Mouse (Mus musculus): ENCODE measurements around the gene Irgm1. TPM values are rescaled to one million over a fixed set of nuclear protein-coding genes. Genes with fewer than 3 reads are reported as not detected.
"Not testable (repeated sequence)": the region's sequence is repeated elsewhere in the genome, so short reads cannot be mapped to it uniquely, and the experiment has no call there.

Irgm1 gene
- polyA plus RNA-seq, 1 experiment from 2014 or later: 16.3 TPM

- peaks cover 28% of the 10 kb centered on the region for H3K27me3 ChIP-seq (replicated peaks)
- H3K4me1 ChIP-seq: peaks cover 44% of the 10 kb centered on the region
- peak overlapping the region; percentile 74 for H3K4me3 ChIP-seq
- ATAC-seq: peak; percentile 14
- WGBS (ENCODE audit: insufficient replicate concordance): 8% methylated on average over 23 of the region's 23 CpGs
- peak overlapping the region; percentile 64 for H3K9ac ChIP-seq
- no peaks in the 10 kb centered on the region for H3K9me3 ChIP-seq (replicated peaks)
- H3K4me2 ChIP-seq: peak overlapping the region; percentile 96
- no peak overlapping the region for H3K27ac ChIP-seq
- no peaks in the 10 kb centered on the region for H3K36me3 ChIP-seq
These were observed 18.6 kb downstream of the Irgm1 start for GRCm38 (mm10) chr11:48852624-48853473.

- no peaks in the 10 kb centered on the region for H3K36me3 ChIP-seq
- ATAC-seq: no peak
- peaks cover 39% of the 10 kb centered on the region for H3K4me1 ChIP-seq
- H3K4me3 ChIP-seq: peak overlapping the region; percentile 74
- peak overlapping the region; percentile 96 for H3K4me2 ChIP-seq
- no peak overlapping the region for H3K27ac ChIP-seq
- WGBS (ENCODE audit: insufficient replicate concordance): 73% methylated on average over 4 of the region's 4 CpGs
- H3K9me3 ChIP-seq (replicated peaks): no peaks in the 10 kb centered on the region
- H3K27me3 ChIP-seq (replicated peaks): peaks cover 30% of the 10 kb centered on the region
- no peak overlapping the region for H3K9ac ChIP-seq
These were observed 19.3 kb downstream of the Irgm1 start for GRCm38 (mm10) chr11:48852190-48852589.

DNA sequence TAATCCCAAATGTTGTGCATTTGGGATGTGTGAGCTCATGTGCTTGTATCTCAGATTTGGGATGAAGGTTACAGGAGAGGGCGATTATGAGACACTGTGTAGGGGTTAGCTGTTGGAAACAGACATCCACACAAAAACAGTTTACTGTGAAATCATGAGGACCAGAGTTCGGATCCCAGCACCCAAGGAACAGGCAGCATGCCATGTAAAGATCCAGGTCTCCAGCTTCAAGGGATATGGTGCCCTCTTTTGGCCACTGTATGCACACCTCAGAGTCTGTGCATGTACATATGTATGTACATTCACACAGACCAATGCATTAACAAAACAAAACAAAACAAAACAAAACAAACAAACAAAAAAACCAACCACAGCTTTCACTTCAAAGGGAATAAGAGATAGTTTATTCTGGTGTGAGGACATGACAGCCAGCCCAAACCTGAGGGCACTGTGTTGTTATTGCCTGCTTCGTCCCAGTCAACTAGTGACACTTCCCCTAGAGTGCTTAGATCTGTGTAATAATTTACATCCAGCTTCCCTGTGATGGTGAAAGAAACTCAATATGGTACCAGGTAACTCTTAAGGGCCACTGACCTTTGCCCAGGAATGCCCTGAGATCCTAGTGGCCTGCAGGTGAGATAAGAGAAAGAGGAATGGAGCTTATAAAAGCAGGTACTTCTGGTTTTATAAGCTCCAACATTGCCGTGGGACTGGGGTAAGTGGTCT is 20.1 kb downstream of the Irgm1 start:
- Histone ChIP-seq H3K27ac (no peak overlapping the region), H3K27me3 (replicated peaks) (peaks cover 30% of the 10 kb centered on the region), H3K4me3 (no peak overlapping the region), H3K4me1 (peaks cover 35% of the 10 kb centered on the region), H3K36me3 (no peaks in the 10 kb centered on the region), H3K9ac (no peak overlapping the region), H3K9me3 (replicated peaks) (no peaks in the 10 kb centered on the region), H3K4me2 (no peak overlapping the region)
- 72% methylated on average over 4 of the region's 4 CpGs for WGBS (ENCODE audit: insufficient replicate concordance)
- ATAC-seq: no peak

DNA sequence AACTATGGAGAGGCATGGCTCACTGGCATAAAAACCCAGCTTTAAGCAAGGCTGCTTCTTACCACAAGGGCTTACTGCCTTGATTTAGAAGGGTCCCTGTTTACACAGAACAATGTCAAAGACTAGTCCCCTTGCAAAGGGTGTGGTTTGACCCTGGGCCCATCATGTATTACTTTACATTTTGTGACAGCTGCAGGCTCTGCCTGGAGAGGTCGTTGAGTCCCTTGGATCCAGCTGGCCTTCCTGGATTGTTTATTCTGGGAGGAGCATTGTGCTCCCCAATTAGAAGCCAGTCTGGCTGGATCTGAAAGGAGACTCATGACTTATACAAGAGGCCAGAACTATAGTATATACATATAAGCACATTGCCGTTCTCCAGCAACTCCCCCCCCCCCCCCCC is 21.2 kb downstream of the Irgm1 start:
- ATAC-seq: no peak
- H3K4me3 ChIP-seq: no peak overlapping the region
- no peak overlapping the region for H3K4me2 ChIP-seq
- H3K27ac ChIP-seq: no peak overlapping the region
- H3K9me3 ChIP-seq (replicated peaks): no peaks in the 10 kb centered on the region
- no peaks in the 10 kb centered on the region for H3K36me3 ChIP-seq
- H3K9ac ChIP-seq: no peak overlapping the region
- 53% methylated on average over 2 of the region's 2 CpGs for WGBS (ENCODE audit: insufficient replicate concordance)
- peaks cover 29% of the 10 kb centered on the region for H3K4me1 ChIP-seq
- peaks cover 34% of the 10 kb centered on the region for H3K27me3 ChIP-seq (replicated peaks)

DNA sequence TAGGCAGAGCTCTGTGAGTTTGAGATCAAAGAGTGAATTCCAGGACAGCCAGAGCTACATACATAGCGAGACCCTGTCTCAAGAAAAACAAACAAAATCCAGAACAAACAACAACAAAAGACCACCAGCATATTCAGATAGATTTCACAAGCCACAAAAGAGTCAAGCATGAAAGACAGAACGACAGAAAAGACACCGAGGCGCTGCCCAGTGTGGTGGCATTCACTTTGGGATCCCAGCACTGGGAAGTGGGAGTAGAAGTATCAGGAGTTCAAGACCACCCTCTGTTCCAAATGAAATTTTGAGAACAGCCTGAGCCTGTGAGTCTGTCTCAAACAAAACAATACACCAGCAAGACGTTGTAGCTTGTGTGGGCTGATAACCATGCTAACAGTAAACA is 24.6 kb downstream of the Irgm1 start:
- Histone ChIP-seq H3K9ac (no peak overlapping the region), H3K4me3 (no peak overlapping the region), H3K27me3 (replicated peaks) (peaks cover 38% of the 10 kb centered on the region), H3K4me2 (no peak overlapping the region), H3K36me3 (no peaks in the 10 kb centered on the region), H3K4me1 (peaks cover 3% of the 10 kb centered on the region; the same call in 1 of the 2 replicates), H3K27ac (no peak overlapping the region), H3K9me3 (replicated peaks) (no peaks in the 10 kb centered on the region)
- no peak for ATAC-seq
- WGBS (ENCODE audit: insufficient replicate concordance): 50% methylated on average over 5 of the region's 5 CpGs

DNA sequence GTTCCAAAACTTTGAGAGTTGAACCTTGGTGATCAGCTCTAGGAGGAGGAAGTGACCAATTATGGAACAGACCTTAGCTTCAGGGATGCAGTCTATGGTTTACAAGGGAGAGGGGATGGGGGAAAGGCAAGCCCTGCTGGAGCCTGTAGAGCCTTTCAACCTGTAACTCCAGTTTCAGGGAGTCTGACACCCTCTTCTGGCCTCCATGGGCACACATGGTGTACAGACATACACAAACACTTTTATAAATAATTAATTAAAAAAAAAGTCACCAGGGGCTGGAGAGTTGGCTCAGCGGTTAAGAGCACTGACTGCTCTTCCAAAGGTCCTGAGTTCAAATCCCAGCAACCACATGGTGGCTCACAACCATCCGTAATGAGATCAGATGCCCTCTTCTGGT is 25.1 kb downstream of the Irgm1 start:
- peaks cover 38% of the 10 kb centered on the region for H3K27me3 ChIP-seq (replicated peaks)
- 63% methylated on average over 2 of the region's 2 CpGs for WGBS (ENCODE audit: insufficient replicate concordance)
- not testable (repeated sequence) for H3K36me3 ChIP-seq; ATAC-seq; H3K4me3 ChIP-seq; H3K9me3 ChIP-seq (replicated peaks); H3K4me2 ChIP-seq; H3K9ac ChIP-seq; H3K27ac ChIP-seq; H3K4me1 ChIP-seq

GRCm38 (mm10) chr11:48845244-48845815 is 26.2 kb downstream of the Irgm1 start:
- no peaks in the 10 kb centered on the region for H3K9me3 ChIP-seq (replicated peaks)
- peaks cover 34% of the 10 kb centered on the region for H3K27me3 ChIP-seq (replicated peaks)
- no peaks in the 10 kb centered on the region for H3K36me3 ChIP-seq
- H3K4me1 ChIP-seq: peaks cover 3% of the 10 kb centered on the region; the same call in 1 of the 2 replicates
- H3K4me2 ChIP-seq: no peak overlapping the region
- 38% methylated on average over 13 of the region's 13 CpGs for WGBS (ENCODE audit: insufficient replicate concordance)
- ATAC-seq: no peak
- no peak overlapping the region for H3K27ac ChIP-seq
- H3K4me3 ChIP-seq: no peak overlapping the region
- H3K9ac ChIP-seq: no peak overlapping the region

DNA sequence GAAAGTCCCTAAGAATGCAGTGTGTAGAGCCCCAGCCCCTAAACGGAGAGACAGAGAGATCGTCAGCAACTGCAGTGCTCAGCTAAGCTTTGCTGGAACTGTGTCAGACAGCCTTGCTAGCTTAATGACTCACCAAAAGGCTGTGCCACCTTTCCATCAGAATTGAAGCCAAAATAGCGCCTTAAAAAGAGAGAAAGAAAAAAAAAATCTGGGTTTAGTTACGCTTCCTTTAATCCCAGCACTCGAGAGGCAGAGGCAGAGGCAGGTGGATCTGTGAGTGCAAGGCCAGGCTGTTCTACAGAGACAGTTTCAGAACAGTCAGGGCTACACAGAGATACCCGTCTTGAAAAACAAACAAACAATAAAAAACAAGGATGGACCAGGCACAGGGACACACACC is 27.2 kb downstream of the Irgm1 start:
- no peak for ATAC-seq
- H3K4me2 ChIP-seq: no peak overlapping the region
- WGBS (ENCODE audit: insufficient replicate concordance): 63% methylated on average over 6 of the region's 6 CpGs

DNA sequence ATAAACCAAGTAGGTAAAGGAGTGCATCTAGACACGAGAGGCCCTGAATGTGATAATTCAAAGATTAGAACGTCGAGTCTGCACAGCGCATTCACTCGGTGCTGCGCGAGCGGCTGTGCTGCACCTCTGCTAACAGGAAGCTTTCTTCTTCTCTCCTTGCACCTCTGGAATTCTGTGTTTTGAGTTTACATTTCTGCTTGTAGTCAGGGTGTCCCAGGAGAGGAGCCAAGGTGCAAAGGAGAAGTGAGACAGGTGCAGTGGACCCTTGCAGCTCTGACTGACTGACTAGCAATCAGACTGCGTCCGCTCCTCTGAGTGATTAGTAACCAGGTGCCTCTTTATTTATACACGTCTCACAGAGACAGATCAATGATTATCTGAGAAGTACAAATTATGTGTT is 28.3 kb downstream of the Irgm1 start:
- 73% methylated on average over 11 of the region's 11 CpGs for WGBS (ENCODE audit: insufficient replicate concordance)
- Histone ChIP-seq H3K36me3 (no peaks in the 10 kb centered on the region), H3K9ac (no peak overlapping the region), H3K27me3 (replicated peaks) (peaks cover 20% of the 10 kb centered on the region), H3K27ac (no peak overlapping the region), H3K4me3 (no peak overlapping the region), H3K4me2 (no peak overlapping the region), H3K9me3 (replicated peaks) (no peaks in the 10 kb centered on the region), H3K4me1 (peaks cover 6% of the 10 kb centered on the region)
- ATAC-seq: no peak

More for the DNA sequence above, 27.2 kb downstream of the Irgm1 start:
- no peak overlapping the region for H3K9ac ChIP-seq
- H3K4me1 ChIP-seq: no peaks in the 10 kb centered on the region
- no peak overlapping the region for H3K4me3 ChIP-seq
- no peak overlapping the region for H3K27ac ChIP-seq
- H3K9me3 ChIP-seq (replicated peaks): no peaks in the 10 kb centered on the region
- H3K36me3 ChIP-seq: no peaks in the 10 kb centered on the region
- peaks cover 23% of the 10 kb centered on the region for H3K27me3 ChIP-seq (replicated peaks)

DNA sequence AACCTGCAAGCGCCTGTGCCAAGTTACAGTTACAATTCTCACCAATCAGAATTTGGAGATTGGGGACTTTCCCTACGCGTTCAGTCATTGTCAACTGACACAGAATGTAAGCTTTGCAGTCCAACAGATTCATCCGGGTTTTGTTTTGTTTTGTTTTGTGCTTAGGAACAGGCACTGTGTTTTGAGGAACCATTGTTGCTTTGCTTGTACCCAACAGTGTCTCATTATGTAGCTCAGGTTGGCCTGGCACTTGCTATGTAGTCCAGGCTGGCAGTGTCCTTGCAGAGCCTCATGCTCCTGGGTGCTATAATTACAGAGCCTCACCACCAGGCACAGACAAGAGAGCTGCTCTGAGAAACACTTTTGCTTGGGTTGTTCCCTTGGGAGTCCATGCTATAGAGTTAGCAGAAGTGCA is 29.1 kb downstream of the Irgm1 start:
- ATAC-seq: no peak
- peaks cover 14% of the 10 kb centered on the region for H3K4me1 ChIP-seq
- no peak overlapping the region for H3K4me2 ChIP-seq
- peaks cover 20% of the 10 kb centered on the region for H3K27me3 ChIP-seq (replicated peaks)
- H3K9me3 ChIP-seq (replicated peaks): no peaks in the 10 kb centered on the region
- H3K9ac ChIP-seq: no peak overlapping the region
- no peak overlapping the region for H3K4me3 ChIP-seq
- H3K36me3 ChIP-seq: no peaks in the 10 kb centered on the region
- WGBS (ENCODE audit: insufficient replicate concordance): 72% methylated on average over 4 of the region's 4 CpGs
- H3K27ac ChIP-seq: no peak overlapping the region

DNA sequence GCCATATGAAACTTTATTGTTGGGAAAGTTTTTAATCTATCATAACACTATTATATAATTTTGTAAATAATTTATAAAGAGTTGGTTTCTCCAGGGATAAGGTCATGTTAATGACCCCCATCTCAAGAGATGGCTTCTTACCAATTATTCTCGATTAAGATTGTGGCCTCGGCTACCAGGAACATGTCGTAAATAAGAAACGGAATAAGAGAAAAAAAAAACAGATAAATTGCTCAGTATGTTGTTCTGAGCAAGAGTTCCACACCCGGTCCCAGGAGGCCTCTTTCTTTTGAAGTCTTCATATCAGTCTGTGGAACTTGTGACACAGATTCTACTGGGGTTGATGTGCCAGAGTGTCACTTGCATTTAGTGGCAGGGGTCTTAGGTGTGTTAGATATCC is 30.3 kb downstream of the Irgm1 start:
- Histone ChIP-seq H3K4me3 (no peak overlapping the region), H3K4me2 (no peak overlapping the region), H3K36me3 (no peaks in the 10 kb centered on the region), H3K4me1 (peaks cover 22% of the 10 kb centered on the region), H3K27me3 (replicated peaks) (peaks cover 32% of the 10 kb centered on the region), H3K9me3 (replicated peaks) (no peaks in the 10 kb centered on the region), H3K9ac (no peak overlapping the region), H3K27ac (no peak overlapping the region)
- ATAC-seq: no peak
- 70% methylated on average over 5 of the region's 5 CpGs for WGBS (ENCODE audit: insufficient replicate concordance)

DNA sequence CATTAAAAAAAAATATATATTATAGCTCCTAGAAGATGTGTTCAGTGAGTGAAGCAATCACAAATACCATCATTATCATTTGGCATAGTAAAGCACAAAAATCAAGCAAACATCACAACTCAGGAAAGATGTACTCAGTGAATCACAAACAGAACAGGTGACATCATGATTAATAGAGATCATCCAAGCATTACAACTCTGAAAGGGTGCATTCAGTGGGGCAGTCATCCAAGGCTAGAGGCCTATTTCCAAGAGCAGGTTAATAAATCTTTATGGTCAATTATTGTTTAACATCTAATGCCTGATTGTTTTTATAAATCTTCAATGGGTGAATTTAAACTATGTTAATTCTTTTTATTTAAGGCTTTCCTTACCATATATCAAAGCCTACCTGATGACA is 30.7 kb downstream of the Irgm1 start:
- H3K27me3 ChIP-seq (replicated peaks): peaks cover 35% of the 10 kb centered on the region
- no peak for ATAC-seq
- H3K4me3 ChIP-seq: no peak overlapping the region
- H3K4me2 ChIP-seq: no peak overlapping the region
- peaks cover 22% of the 10 kb centered on the region for H3K4me1 ChIP-seq
- H3K9ac ChIP-seq: no peak overlapping the region
- no peaks in the 10 kb centered on the region for H3K9me3 ChIP-seq (replicated peaks)
- no peaks in the 10 kb centered on the region for H3K36me3 ChIP-seq
- H3K27ac ChIP-seq: no peak overlapping the region
